Mouse (Mus musculus) layer of hippocampus, postnatal 25 days (tissue): ENCODE results near the gene Psmg3. TPM values are rescaled to one million over a fixed set of nuclear protein-coding genes. Genes with fewer than 3 reads are reported as not detected.
A peak's percentile ranks its signal among the peaks of the same experiment; 100 is the strongest.

ENCODE experiments used
- DNase-seq, 2 experiments: peaks; one replicate each; pipeline ENCODE4 v3.0.0; 2022; ENCODE audit warnings: mixed read lengths in 2 of 2, low spot score in 1 of 2; ENCODE audit errors: extremely low spot score in 1 of 2
- total RNA-seq, 2 experiments: library from RNA; stranded (reverse); gene quantifications; 2 replicates each; pipeline ENCODE4 v1.2.3; 2021

The Psmg3 gene
- total RNA-seq, 2 experiments from 2014 or later: 20.5 TPM

DNA sequence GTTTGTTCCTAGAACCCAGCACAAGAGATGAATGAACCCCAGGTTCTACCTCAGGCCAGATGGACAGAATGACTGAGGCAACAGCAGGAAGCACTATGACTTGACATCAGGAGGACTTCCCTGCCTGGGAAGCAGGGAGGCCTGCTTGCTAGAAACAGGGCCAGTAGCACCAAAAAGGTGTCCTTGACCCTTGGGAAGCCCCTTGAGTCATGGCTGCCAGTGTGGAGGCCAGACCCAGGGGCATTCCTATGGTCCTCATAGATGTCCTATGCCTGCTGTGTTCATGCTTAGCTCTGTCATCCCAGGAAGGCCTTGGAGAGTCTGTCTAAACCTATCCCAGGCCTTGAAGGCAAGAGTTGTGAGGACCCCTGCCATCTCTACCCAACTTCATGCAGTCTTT lies 10.2 kb downstream of the Psmg3 start:
- no peak for DNase-seq

DNA sequence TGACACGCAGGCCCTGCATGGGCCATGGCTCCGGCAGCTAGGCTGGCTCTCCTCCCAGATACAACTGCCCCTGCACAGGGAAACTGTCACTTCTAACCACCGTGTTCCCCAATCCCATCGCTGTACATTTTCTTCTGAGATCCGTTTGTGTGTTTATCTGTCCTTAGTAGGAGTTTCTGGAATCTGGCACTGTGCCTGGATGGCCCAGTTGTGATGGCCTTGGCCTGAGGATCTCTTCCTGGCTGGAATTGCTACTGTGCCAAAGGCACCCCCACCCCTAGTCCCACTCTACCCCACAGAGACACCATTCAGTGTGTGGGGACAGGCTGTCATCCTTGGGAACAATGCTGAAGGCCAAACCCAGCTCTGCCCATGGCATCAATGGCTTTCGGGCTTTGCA lies 10.7 kb downstream of the Psmg3 start:
- no peak for DNase-seq

- DNase-seq: no peak
Measured at GRCm38 (mm10) chr5:139813963-139814381, 12.7 kb downstream of the Psmg3 start.

GRCm38 (mm10) chr5:139813126-139813490 lies 13.6 kb downstream of the Psmg3 start:
- no peak for DNase-seq

- DNase-seq: no peak
Measured at GRCm38 (mm10) chr5:139812398-139813125, 14.1 kb downstream of the Psmg3 start.

- no peak for DNase-seq
Measured at GRCm38 (mm10) chr5:139811677-139812397, 14.8 kb downstream of the Psmg3 start.

GRCm38 (mm10) chr5:139809397-139809796 lies 17.3 kb downstream of the Psmg3 start:
- no peak for DNase-seq

DNA sequence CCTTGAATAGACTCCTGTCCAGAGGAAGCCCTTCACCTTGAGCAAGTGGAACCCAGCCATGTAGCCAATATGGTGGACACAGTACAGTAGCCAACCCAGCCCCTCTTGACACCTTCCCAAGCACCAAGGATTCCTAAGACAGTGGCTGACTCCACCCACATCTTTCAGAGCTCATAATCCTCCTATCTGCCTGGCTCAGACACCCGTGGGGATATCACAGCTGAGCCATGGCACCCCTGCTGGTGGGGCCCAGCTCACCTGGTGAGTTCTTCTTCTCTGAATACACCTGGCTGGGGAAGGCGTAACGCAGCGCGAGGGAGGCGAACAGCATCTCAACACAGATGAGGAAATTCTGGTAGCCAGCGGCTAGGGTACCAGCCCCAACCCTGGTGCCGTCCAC lies 20.8 kb downstream of the Psmg3 start:
- no peak for DNase-seq

DNA sequence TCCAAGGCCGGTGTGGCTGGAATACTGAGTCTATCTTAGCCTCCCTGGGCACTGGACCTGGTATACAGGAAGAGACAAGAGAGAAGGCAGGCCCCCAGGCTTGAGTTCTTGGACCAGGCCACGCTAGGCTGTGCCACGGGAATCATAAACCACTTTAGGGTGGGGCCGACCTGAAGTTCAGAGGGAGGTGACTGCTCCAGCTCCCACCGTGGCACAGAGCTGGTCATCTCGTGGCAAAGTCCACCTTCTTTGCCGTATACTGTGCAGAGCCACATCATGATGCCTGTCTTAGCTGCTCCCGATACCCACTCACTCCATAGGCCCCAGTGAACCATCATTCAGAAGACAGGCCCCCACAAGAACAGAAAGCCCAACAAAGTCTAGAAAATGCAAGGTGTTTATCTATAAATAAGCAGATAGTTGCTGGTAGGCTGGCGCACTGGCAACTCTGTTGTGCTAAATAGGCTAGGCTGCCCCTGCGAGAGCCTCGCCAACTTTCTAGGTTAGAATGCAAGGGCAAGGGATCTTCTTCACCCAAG lies 22.0 kb downstream of the Psmg3 start:
- DNase-seq: no peak

DNA sequence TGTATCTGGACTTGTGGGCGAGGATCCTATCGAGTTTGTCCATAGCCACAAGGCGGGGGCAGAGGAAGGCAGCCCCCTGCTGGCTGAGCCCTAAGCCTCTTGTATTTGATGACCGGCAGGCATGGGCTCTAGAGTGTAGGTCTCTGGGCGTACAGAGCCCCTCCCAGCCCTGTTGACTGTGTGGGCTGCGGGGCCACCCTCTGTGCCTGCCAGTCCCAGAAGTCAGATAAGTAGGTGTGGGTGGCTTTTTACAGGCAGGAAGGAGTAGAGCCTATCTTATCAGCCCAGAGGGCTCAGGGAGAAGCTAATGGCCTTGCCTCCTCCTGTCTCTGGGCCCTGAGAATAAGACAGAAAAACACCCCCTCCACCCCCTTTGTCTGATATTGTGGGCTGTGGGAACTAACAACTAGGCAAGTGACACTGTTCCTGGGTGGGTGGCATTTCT lies 22.6 kb downstream of the Psmg3 start:
- DNase-seq: no peak

GRCm38 (mm10) chr5:139803601-139804102 lies 23.0 kb downstream of the Psmg3 start:
- no peak for DNase-seq

- no peak for DNase-seq
Measured at GRCm38 (mm10) chr5:139803165-139803564, 23.5 kb downstream of the Psmg3 start.

- DNase-seq: no peak
Measured at GRCm38 (mm10) chr5:139801880-139802279, 24.8 kb downstream of the Psmg3 start.

DNA sequence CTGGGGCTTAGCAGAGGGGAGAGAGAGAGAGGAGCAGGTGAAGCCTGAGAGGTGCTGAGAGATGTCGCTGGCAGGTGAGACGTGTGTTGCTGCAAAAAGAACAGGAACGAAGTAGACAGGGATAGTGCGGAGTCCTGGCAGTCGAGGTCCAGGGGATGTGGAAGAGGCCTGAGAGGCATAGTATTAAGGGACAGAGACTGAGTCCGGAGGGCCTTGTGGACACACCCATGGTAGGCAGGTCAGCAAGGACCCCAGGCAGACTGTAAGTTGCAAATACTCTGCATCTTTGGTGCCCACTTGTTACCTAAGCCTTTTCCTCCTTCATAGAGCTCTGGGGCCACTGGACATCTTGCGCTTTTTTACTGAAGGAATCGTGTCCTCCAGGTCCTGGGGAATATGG lies 25.5 kb downstream of the Psmg3 start:
- DNase-seq: no peak

DNA sequence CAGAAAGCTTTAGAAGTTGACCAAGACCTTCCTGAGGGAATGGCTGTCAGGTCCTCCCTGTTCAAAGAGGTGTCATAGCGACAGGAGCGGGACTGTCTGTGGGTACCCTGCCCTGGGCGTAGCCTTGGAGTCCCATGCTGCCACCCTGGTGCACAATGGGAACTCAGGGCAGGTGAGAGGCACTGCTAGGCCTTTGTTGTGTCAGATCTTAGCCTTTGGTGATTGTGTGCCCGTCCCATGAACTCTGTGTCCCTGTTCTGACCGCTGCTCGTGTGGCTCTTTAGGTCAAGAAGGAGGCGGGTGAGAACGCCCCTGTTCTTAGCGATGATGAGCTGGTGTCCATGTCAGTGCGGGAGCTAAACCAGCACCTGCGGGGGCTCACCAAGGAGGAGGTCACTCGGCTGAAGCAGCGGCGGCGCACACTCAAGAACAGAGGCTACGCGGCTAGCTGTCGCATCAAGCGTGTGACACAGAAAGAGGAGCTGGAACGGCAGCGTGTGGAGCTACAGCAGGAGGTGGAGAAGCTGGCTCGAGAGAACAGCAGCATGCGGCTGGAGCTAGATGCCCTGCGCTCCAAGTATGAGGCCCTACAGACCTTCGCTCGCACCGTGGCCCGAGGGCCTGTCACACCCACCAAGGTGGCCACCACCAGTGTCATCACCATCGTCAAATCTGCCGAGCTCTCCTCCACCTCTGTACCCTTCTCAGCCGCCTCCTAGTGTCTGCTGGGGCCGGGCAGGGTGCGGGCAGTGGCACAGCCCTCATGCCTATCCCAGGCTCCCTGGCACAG lies 26.7 kb downstream of the Psmg3 start:
- no peak for DNase-seq

DNA sequence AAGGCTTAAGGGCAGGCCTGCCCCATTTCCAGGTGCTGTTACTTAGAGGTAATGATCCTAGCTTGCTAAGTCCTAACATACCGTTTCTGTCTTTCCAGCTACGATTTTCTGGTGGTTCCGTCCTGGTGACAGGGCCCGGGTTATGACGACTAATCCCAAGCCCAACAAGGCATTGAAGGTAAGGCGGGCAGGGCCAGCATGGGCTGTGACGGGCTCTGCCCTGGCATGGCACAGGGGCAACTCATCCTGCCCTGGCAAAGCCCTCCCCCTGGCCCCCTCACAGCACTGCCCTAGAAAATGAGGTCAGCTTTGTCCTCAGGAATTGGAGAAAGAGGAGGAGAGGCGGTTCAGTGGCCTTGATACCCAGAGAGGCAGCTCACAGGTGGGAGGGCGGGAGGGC lies 27.6 kb downstream of the Psmg3 start:
- DNase-seq: no peak

- DNase-seq: no peak
Measured at GRCm38 (mm10) chr5:139798168-139798900, 28.4 kb downstream of the Psmg3 start.

GRCm38 (mm10) chr5:139797473-139798167 lies 29.1 kb downstream of the Psmg3 start:
- DNase-seq: peak; percentile 62 to 80

- no peak for DNase-seq
Measured at GRCm38 (mm10) chr5:139796900-139797299, 29.8 kb downstream of the Psmg3 start.
